Mouse (Mus musculus) thymus, adult 18-20 months (tissue): Measurements from ENCODE around the gene Nup214.
"Not testable (repeated sequence)": the region's sequence is repeated elsewhere in the genome, so short reads cannot be mapped to it uniquely, and the experiment has no call there.

Source experiments
- DNase-seq, 2 experiments: peaks; one replicate each; pipeline ENCODE4 v3.0.0; 2022; ENCODE audit warnings: mixed read lengths in 2 of 2

Nup214 gene

DNA sequence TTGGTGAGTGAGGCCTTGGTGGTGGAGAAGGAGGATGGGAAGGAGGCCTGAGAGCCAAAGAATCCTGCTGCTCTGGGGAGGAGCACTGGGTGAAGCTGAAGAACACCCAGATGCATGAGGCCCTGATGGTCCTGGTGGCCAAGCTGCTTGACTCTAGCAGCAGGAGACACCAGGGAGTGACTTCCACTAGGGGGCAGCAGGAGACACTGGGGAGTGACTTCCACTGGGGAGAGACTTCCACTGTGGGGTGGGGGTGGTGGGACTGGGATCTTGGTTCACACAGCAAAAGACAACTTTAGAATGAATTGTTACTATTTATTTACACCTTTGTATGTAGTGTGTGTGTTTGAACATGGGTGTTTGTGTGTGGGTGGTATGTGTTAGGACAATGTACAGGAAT, 9.1 kb upstream of the Nup214 start:
- peak in 1 of 2 experiments; percentile 38 for DNase-seq

DNA sequence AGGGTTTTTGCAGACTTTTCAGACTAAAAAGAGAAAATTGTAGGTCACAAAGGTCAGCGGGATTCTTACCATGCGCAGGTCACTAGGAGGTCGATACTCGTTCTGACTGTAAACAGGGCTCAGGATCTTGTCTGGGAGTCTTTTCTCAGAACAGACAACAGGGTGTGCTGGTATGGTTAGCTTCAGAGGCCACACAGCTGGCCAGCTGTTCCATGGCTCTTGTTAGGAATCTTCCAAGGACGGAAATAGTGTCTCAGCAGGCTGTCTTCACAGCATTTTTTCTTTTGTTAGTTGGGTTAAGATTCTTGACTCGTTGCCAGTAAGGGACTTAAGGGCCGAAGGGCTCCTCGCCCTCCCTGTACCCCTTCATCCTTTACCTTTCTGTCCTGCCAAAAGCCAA, 7.4 kb upstream of the Nup214 start:
- DNase-seq: no peak

DNA sequence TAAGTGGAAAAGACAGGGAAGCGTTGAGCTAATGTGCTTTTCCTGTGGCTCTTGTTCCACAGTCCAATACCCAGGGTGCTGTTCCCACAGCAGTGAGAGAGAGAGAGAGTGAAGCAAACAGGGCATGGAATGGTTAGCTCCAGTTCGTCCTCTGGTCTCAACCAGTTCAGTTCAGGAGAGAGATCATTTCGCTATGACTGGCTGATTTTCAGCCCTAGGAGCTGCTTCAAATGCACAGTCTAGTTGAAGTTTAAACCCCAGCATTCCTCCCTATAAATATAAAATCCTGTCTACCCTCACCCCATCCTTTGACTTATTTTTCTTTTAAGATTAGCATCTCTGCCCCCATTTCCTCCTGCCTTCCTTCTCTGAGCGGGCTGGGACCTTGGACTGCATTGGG, 1.6 kb upstream of the Nup214 start:
- DNase-seq: no peak

DNA sequence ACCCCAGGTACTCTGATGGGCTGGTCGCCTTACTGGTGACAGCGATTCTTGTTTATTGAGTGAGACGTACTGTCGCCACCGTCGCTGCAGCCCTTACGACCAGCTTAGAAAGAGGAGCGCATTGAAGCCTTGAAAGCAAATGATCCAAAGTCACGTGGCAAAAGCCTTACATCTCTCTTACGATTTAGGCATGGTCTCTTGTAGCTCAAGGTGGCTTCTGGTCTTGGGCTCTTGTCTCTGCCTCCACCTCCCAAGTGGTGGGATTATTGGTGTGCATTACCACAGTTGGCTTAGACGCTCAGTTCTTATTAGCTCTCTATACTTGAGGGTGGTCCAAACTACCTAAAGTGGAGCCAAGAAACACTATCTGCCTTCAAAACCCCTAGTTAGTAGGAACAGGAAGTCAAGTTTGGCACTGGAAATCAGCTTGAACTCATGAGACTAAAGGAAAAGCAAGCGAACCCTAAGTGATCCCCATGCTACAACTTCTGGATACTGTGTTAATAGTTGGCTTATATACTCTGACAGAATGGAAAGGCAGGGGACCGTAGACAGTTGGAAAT, 654 bp downstream of the Nup214 start:
- DNase-seq: no peak

DNA sequence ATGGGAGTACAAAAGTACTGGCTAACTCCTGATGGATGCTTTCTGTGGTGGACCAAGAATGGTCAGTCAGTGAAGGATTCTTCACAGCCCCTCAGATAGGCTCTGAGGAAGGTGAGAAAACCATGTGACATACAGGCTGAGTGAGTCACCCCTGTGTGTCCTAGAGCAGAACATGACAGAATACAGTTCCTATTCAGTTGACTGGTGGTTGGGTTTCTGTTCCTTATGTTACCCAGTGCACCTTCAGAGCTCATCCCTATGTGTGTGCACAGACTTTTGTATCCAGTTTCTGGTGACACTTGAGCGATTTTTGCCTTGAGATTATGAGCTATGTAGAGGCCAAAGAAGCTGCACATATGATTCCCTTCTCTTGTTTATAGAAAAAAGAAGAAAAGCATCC, 13.5 kb downstream of the Nup214 start:
- DNase-seq: no peak

DNA sequence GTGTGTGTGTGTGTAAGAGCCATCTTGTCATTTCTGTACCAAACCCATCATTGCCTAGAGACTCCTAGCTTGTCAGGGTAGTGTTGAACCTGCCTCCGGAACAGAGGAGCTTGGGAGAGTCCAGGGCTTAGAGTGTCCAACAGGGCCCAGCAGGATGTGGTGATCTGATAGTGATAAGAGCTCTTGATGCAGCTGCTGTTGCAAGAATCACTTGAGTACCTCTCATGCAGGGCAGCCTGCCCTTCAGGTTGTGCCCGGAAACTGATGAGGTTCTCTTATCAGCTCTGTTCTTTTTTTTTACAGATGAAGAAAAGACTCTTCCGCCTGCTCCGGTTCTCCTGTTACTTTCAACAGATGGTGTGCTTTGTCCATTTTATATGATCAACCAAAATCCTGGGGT, 16.7 kb downstream of the Nup214 start:
- no peak for DNase-seq

DNA sequence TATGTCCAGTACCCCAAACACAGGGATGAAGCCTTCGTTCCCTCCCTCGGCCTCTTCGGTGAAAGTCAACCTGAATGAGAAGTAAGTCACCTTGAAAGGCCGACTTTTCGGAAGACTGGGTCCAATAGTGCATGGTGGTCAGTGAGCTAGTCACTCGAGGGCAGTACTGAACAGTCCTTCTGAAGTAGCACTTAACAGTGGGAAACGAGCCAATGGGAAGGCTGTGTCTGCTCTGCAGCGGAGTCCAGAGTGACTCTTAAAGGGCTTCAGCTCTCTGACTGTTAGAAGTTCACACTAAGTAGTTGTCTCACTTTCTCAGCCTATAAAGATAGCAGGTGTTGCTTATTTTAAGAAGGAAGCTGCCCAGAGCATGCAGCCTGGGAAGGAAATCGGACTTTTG, 20.7 kb downstream of the Nup214 start:
- DNase-seq: no peak

DNA sequence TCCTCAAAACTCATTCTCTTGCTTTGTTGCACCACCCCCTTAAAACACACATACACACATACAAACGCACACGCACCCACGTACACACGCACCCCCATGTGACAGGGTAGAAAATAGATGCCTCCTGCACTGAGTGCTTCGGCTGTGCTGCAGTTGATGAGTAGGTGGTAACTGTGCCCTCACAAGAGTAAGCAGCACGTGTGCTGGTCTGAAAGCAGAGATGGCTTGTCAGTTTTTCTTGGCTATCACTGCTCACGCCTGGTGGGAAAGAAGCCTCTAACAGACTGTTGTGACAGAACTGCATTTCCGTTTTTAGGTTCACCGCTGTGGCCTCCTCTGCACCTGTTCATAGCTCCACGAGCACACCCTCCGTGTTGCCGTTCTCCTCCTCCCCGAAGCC, 21.8 kb downstream of the Nup214 start:
- no peak for DNase-seq

DNA sequence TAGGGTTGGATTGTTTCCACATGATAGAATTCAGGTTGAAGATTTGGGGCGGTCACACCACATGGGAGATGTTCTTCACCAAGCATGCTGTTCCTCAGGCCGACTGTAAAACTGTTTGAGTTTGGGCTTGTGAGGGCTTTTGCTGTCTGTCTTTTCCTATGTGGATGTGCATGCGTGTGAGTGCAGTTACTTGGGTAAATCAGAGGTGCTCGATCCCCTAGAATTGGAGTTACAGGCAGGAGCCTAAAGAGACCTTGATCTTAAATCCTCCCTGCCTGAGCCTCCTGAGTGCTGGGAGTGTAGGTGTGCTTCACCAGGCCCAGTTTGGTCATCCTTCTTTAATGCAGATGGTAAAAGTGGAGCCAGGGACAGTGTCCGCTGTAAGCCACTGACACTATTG, 23.3 kb downstream of the Nup214 start:
- DNase-seq: no peak

DNA sequence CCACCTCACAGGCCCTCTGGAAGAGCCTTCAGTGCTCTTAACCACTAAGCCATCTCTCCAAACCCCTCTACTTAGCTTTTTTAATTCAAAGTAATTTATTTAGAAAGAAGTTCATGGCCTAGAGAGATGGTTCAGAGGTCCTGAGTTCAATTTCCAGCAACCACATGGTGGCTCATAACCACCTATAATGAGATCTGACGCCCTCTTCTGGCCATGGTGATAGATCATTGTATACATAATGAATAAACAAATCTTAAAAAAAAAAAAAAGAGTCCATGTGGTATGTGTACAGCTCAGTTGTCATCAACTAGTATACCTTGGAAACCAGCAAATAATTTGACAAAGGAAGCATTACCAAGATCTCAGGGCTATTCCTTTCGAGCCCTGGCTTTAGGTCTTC, 24.2 kb downstream of the Nup214 start:
- DNase-seq: no peak

DNA sequence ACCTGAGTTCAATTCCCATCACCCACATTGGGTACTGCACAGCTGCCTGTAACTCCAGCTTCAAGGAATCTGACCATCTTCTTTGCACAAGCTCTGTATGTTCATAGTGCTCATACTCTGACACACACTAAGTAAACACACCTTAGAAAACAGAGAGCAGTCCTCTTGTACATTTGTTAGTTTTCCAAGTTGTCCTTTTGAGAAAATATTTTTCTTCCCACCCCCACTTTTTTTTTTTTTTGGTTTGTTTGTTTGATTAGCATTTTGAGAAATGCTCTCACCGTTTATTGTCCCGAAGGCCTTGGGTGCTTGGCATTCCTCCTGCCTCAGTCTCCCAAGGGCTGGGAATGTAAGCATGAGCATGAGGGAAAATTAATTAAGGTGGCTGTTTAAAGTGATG, 34.1 kb downstream of the Nup214 start:
- no peak for DNase-seq

DNA sequence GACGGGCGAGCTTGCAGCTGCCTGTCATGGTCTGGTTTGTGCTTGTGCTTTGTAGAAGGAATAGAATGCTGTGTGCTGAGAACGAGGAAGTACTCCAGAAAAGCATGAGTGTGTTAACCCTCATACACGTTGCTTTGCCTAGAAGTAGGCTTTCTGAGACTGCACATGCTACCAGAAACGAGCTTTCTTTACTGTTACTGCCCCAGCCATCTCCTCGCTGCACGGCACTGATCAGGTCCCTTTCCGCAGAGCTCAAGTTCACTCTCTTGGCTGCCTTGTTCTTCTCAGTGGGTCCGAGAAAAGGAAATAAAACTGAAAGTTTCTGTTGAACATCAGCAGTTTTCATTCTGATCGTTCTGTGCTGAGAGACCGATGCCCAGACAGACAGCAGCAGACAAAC, 34.5 kb downstream of the Nup214 start:
- no peak for DNase-seq

DNA sequence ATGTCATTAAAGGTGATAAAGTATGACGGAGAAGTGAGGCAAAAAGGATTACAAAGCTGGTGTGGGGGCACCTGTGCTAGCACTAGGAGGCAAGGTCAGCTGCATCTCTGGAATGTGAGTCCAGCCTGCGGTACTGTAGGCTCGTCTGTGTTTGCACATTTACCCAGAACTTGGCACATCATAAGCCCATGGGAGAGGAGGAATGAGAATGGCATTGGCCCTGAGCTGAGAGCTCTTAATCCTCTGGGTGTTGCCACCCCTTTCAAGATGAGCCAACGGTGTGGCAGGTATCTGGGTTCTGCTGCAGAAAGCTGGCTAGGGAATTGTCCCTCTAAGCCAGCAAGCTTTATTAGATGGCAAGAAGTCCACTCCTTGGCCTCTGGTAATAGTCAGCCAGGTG, 45.5 kb downstream of the Nup214 start:
- DNase-seq: no peak

DNA sequence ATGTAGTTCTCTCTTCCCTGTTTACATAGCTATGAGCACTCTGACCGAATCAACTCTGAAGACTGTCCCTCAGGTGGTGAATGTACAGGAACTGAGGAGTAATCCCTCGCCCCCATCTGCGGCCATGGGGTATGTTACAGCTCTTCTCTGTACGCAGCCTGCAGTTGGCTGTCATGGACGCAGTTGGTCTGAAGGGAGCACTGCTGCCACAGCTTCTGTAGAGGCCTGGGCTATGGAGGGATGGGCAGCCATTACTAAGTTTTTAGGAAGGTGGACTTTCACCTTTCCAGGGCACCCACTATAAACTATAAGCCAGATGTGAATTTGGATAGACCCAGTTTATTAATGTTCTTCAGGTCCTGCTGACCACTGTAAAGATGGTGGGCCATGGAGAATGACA, 46.0 kb downstream of the Nup214 start:
- DNase-seq: no peak

DNA sequence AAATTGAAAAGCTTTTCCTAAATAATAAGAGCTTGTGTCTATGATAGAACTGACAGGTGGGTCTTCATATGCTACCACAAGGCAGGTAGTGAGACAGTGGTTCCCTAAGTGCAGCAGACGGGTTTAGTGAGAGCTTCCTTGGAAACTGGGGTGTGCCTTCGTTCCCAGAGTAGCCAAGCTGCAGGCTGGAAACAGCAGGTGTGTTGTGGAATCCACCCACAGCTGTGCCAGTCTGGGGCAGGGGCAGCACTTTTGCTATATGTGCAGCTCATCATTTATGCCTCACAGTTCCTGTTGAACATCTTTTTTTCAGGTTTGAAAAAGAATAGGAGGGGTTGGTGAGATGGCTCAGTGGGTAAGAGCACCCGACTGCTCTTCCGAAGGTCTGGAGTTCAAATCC, 50.1 kb downstream of the Nup214 start:
- no peak for DNase-seq

DNA sequence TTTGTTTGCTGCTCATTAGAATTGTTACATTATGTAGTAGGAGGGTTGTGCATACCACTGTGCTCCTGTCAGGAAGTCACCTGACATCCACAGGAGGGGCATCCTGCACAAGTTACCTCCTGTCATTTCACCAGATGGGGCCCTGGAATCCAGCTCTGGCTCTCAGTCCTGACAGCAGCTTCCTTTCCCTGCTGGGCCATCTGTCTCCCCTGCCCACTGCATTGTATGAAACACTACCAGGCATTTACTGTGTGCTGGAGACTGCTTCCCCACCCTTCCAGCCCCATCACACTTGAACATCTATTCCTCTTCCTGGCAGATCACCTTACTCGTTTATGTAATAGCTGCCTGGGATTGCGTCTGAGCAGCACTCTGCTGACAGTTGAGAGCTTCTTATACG, 55.4 kb downstream of the Nup214 start:
- DNase-seq: no peak

DNA sequence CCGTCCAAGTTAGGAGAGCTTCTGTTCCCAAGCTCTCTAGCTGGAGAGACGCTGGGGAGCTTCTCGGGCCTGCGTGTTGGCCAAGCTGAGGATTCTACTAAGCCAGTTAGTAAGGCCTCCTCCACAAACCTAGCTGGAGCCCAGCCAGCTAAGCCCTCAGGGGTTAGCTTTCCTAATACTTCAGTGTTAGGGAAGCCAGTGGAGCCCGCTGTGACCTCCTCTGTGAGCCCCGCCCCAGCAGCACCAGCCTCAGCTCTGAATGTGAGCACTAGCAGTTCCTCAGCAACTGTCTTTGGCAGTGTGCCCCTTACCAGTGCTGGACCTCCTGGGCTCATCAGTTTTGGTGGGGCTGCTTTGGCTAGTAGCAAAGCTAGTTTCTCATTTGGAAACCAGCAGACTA, 59.2 kb downstream of the Nup214 start:
- no peak for DNase-seq

DNA sequence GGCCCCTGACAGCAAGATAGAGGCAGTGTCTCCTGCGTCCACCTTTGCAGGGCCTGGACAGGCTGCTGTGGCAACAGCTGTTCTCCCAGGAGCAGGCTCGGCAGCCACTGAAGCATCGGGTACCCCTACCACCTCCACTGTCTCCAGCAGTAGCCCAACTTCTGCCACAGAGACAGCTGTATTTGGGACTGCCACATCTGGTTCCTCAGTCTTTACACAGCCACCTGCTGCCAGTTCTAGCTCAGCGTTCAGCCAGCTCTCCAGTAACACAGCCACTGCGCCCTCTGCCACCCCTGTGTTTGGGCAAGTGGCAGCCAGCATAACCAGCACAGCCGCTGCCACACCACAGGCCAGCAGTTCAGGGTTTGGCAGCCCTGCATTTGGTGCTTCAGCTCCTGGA, 60.0 kb downstream of the Nup214 start:
- peak in 1 of 2 experiments; percentile 61 for DNase-seq

DNA sequence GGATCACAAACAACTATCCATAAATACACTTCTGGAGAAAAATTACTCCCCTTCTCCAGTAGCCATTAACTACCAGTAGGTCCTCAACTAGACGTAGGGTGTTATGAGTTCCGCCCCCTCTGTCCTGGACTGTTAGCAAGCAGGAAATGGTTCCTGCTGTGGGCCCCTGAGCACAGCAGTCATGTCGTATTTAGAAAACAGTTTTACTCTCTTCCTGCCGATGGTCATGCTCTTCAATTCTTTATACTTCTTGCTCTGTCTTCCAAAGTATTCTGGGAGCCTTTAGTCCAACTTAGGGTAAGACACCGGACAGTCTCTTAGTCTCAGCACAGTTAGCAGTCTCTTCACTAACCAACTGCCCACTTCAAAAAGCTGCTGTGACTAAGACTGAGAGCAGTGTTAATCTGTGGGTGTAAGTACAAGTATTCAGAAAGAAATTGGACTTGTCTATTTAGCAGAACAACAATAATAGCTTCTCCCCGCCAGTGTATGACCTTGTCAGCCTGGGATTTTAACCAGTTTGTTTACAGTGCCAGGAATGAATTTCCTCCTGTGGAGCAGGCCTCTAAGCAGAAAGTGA, 63.1 kb downstream of the Nup214 start:
- no peak for DNase-seq

DNA sequence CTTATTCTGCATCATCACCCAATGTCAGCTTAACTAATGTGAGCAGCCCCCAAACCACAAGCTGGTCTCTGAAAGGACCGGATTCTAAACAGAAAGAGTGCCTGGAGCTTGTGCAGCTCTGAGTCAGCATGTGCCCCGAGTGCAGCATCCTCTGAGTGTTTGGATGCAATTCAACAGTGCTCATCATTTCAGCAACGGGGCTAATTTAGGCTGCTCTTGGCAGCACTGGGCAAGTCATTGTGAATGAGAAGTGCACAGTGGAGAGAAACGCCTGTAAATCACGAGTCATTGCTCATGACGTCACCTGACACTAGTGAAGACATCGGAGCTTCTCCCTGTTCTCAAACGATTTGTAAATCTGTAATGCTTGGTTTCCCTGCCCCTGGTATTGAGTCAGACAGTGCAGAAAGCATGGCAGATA, 64.4 kb downstream of the Nup214 start:
- DNase-seq: no peak

DNA sequence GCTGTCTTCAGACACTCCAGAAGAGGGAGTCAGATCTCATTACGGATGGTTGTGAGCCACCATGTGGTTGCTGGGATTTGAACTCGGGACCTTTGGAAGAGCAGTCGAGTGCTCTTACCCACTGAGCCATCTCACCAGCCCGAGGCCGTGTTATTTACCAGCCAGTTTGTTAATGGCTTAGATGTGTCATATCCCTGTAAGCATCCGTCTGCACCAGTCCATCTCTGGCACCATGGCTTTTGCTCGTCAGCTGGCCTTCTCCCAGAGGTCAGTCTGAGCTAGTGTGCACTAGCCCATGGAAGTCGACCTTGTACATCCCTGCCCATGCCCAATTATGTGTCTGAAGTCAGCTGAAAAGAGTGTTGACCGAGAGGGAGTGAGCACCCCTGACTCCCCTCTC, 66.4 kb downstream of the Nup214 start:
- not testable (repeated sequence) for DNase-seq

DNA sequence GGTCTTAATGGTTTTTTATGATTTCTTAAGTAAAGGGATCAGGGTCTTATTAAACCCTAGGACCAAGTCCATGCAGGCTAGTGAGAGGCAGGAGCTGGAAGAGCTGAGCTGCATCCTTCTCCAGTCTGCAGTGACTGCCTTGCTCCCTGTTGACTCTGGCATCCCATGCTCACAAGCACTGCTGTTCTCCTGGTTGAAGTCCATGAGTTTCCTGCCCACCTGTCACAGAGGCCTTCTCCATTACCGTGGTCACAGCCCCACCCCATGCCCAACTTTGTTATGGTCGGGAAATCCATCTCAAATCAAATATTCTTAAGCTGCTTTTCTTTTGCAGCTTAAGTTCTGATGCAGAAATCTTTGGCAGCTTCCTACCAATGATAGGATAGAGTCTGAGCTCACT, 66.9 kb downstream of the Nup214 start:
- DNase-seq: no peak

DNA sequence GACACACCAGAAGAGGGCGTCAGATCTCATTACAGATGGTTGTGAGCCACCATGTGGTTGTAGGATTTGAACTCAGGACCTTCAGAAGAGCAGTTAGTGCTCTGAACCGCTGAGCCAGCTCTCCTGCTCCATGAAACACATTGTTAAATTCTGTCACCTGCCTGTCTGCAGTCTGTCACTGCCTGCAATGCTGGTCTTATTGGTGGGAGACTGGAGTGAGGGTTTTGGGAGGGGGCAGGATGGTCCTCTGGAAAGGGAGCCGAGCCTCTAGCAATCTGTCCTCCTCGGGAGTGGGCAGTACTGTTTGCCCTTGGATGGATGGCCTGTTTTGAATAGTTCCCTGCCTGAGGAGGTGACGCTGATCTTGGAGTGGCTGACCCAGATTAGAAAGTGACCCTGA, 69.6 kb downstream of the Nup214 start:
- no peak for DNase-seq

DNA sequence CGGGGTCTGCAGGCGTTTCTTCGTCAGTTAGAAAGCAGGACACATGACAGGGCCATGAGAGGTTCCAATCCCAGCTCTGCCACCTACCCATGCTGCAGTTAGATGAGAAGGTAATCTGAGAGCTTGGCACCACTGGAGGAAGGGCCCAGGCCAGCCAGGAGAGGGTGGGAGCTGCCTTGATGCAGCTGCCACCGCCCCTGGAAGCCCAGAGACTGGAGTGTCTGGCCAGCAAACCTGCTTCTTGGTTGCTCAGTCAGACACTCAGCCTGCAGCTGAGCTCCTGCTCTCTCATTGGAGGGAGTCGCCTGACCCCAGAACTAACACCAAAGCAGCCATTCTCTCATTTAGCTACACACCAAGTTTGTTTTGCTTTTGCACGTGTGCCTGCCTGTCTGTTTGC, 71.1 kb downstream of the Nup214 start:
- no peak for DNase-seq

DNA sequence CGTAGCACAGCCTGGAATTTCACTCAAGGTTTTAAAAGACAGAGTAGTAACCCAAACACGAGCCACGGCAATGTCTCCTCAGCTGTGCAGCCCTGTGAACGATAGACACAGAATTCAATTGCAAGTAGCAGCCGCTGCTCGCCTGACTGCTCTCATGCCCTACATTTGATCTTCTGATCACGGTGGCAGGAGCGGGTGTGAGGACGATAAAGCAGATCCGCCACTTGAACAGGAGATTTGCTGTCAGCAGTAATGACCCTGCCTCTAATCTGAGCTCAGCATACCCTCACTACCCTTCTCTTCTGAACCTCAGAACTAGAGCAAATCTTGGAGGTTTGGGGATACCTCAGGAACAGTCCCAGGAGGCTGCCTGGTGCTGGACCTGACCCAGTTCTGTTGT, 71.8 kb downstream of the Nup214 start:
- DNase-seq: peak in 1 of 2 experiments; percentile 70

DNA sequence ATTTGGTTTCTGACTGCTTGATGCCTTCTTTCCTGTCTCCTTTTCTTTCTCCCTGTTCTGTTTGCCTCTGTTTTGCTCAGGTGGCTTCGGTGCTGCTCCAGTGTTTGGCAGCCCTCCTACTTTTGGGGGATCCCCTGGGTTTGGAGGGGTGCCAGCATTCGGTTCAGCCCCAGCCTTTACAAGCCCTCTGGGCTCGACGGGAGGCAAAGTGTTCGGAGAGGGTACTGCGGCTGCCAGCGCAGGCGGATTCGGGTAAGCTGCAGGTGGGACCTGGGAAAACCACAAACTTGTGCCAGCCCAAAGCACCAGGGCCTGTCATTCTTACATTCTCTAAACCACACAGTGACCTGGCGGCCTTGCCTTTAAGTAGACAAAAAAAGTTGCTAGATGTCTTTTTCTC, 73.1 kb downstream of the Nup214 start:
- DNase-seq: peak; percentile 79 to 87
